Mouse (Mus musculus) adrenal gland, postnatal 14 days (tissue): ENCODE measurements around the gene Opcml. TPM values are rescaled to one million over a fixed set of nuclear protein-coding genes. Genes with fewer than 3 reads are reported as not detected.

Source experiments
- DNase-seq: peaks from one replicate; pipeline ENCODE4 v3.0.0; 2021; ENCODE audit warnings: mixed read lengths
- total RNA-seq: library from RNA; stranded (reverse); gene quantifications from 2 replicates; pipeline ENCODE4 v1.2.3, GENCODE M21; 2021

The Opcml gene
- total RNA-seq, 1 experiment from 2014 or later = 1.4 TPM

- DNase-seq = no peak
Observed at GRCm38 (mm10) chr9:28642766-28643165, 852.2 kb downstream of the Opcml start.

- DNase-seq = no peak
Observed at GRCm38 (mm10) chr9:28644063-28644462, 853.5 kb downstream of the Opcml start.

- DNase-seq = no peak
Observed at GRCm38 (mm10) chr9:28650089-28650488, 859.5 kb downstream of the Opcml start.

GRCm38 (mm10) chr9:28659996-28660395, 869.4 kb downstream of the Opcml start:
- no peak for DNase-seq

- DNase-seq = no peak
Observed at GRCm38 (mm10) chr9:28662882-28663281, 872.3 kb downstream of the Opcml start.

- no peak for DNase-seq
Observed at GRCm38 (mm10) chr9:28680309-28680708, 889.7 kb downstream of the Opcml start.

GRCm38 (mm10) chr9:28681252-28682037, 890.9 kb downstream of the Opcml start:
- no peak for DNase-seq

GRCm38 (mm10) chr9:28683951-28684470, 893.4 kb downstream of the Opcml start:
- no peak for DNase-seq

GRCm38 (mm10) chr9:28686942-28687611, 896.5 kb downstream of the Opcml start:
- no peak for DNase-seq

GRCm38 (mm10) chr9:28690134-28690533, 899.6 kb downstream of the Opcml start:
- DNase-seq = no peak

GRCm38 (mm10) chr9:28705796-28706195, 915.2 kb downstream of the Opcml start:
- no peak for DNase-seq

- no peak for DNase-seq
Observed at GRCm38 (mm10) chr9:28714544-28714943, 924.0 kb downstream of the Opcml start.

- DNase-seq = no peak
Observed at GRCm38 (mm10) chr9:28720186-28720585, 929.6 kb downstream of the Opcml start.

- DNase-seq = no peak
Observed at GRCm38 (mm10) chr9:28731811-28732602, 941.4 kb downstream of the Opcml start.

- DNase-seq = no peak
Observed at GRCm38 (mm10) chr9:28737955-28738354, 947.4 kb downstream of the Opcml start.

GRCm38 (mm10) chr9:28738451-28738860, 947.9 kb downstream of the Opcml start:
- DNase-seq = no peak

GRCm38 (mm10) chr9:28744771-28745170, 954.2 kb downstream of the Opcml start:
- DNase-seq = no peak

- DNase-seq = peak; percentile 37
Observed at GRCm38 (mm10) chr9:28748902-28749301, 958.3 kb downstream of the Opcml start.

GRCm38 (mm10) chr9:28752908-28753307, 962.3 kb downstream of the Opcml start:
- DNase-seq = no peak

GRCm38 (mm10) chr9:28756841-28757451, 966.4 kb downstream of the Opcml start:
- no peak for DNase-seq

GRCm38 (mm10) chr9:28761460-28761859, 970.9 kb downstream of the Opcml start:
- no peak for DNase-seq

GRCm38 (mm10) chr9:28764149-28764548, 973.6 kb downstream of the Opcml start:
- DNase-seq = no peak
